Mouse (Mus musculus): Measurements from ENCODE around the gene Alppl2. TPM values are rescaled to one million over a fixed set of nuclear protein-coding genes. Genes with fewer than 3 reads are reported as not detected.

The Alppl2 gene
- polyA plus RNA-seq, 1 experiment from 2014 or later = not detected

GRCm38 (mm10) chr1:87050700-87051099, 39.0 kb downstream of the Alppl2 start:
- peaks cover 8% of the 10 kb centered on the region; the same call in 1 of the 2 replicates for H3K36me3 ChIP-seq
- H3K4me3 ChIP-seq (replicated peaks) = no peak overlapping the region
- 0 out of 2 replicates have a peak, but pooled peaks cover 3% of the 10 kb centered on the region for H3K4me1 ChIP-seq
- H3K27me3 ChIP-seq = no peaks in the 10 kb centered on the region
- H3K27ac ChIP-seq (replicated peaks) = no peak overlapping the region
- H3K4me2 ChIP-seq (replicated peaks) = no peak overlapping the region
- no peak overlapping the region for H3K9ac ChIP-seq
- 67% methylated on average over 1 of the region's 1 CpGs for WGBS
- H3K9me3 ChIP-seq (replicated peaks) = no peaks in the 10 kb centered on the region
- ATAC-seq (ENCODE audit: insufficient number of reproducible peaks, low FRiP score, low TSS enrichment, low read depth) = no peak

DNA sequence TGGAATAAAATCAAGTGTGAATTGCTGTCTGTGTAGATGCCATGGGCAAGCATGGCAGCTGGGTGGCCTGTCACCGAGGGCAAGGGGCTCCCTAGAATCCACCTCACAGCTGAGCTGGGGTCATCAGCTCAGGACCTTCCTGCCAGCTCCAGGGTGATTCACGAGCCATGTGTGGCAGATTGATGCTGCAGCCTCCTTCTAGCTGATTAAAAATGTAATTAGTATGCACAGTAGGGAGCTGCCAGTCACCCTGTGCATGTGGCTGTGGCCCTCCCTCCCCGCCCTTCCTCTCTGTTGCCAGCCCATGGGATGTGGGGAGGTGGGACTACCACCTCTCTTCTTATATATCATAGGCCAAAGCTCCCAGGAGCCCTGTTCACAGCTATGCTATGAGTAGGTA, 39.7 kb downstream of the Alppl2 start:
- 0 out of 2 replicates have a peak, but pooled peaks cover 2% of the 10 kb centered on the region for H3K4me1 ChIP-seq
- 76% methylated on average over 3 of the region's 3 CpGs for WGBS
- no peak overlapping the region for H3K4me2 ChIP-seq (replicated peaks)
- no peak overlapping the region for H3K9ac ChIP-seq
- H3K36me3 ChIP-seq = peaks cover 8% of the 10 kb centered on the region; the same call in 1 of the 2 replicates
- ATAC-seq (ENCODE audit: insufficient number of reproducible peaks, low FRiP score, low TSS enrichment, low read depth) = no peak
- H3K27ac ChIP-seq (replicated peaks) = no peak overlapping the region
- H3K27me3 ChIP-seq = no peaks in the 10 kb centered on the region
- H3K9me3 ChIP-seq (replicated peaks) = no peaks in the 10 kb centered on the region
- H3K4me3 ChIP-seq (replicated peaks) = no peak overlapping the region

DNA sequence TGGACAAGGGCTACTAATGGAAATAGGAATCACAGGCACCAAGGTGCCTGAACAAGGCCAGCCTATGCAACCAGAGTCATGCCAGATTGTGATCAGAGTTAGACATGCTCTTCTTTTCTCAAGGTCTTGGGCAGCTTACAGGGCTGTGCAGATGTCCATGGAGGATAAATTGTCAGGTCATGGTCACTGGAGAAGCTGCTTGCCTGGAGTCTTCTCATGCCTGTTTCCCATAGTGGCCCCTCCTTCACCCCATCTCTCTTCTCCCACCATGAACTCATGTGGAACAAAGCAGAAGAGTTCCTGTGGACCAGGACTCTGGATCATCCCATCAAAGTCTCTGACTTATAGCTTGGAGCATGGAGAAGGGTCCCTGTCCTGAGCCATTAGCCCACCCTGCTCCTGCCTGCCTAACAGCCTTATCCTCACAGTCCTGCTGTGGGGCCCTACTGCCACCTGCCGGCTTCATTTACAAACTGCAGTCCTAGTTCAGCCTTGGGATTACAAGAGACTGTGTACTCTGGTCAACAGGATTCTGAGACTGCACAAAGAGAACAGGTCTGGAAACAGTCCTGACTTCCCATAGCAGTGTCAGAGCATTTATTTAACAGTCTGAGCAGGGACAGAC, 47.8 kb downstream of the Alppl2 start:
- 0% methylated on average over 1 of the region's 1 CpGs for WGBS
- H3K4me2 ChIP-seq (replicated peaks) = no peak overlapping the region
- no peak for ATAC-seq (ENCODE audit: insufficient number of reproducible peaks, low FRiP score, low TSS enrichment, low read depth)

DNA sequence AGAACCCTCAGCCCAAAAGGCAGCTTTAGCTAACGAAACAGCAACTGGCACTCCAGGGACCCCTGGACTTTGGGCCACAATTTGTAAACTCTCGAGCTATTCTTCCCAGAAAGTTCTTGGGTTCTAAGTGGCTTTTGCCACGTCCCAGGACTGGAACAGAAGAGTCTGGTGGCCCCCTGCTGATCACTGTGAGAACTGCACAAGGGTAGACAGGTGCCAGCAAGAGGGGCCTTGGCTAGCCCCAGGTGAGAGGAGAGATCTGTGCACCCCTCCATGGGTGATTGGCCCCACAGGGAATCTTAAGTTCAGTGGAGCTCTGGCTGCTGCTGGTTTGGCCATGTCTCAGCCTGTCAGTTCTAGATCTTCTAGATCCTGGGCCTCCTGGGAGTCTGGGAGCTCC, 48.6 kb downstream of the Alppl2 start:
- H3K4me1 ChIP-seq = peaks cover 26% of the 10 kb centered on the region
- H3K4me2 ChIP-seq (replicated peaks) = no peak overlapping the region
- no peaks in the 10 kb centered on the region for H3K27me3 ChIP-seq
- H3K36me3 ChIP-seq = peaks cover 4% of the 10 kb centered on the region; the same call in 1 of the 2 replicates
- H3K4me3 ChIP-seq (replicated peaks) = no peak overlapping the region
- 19% methylated on average over 3 of the region's 3 CpGs for WGBS
- no peak overlapping the region for H3K9ac ChIP-seq
- H3K9me3 ChIP-seq (replicated peaks) = no peaks in the 10 kb centered on the region
- peak overlapping the region; percentile 48; the same call in 1 of the 2 replicates for H3K27ac ChIP-seq (replicated peaks)
- ATAC-seq (ENCODE audit: insufficient number of reproducible peaks, low FRiP score, low TSS enrichment, low read depth) = no peak

More for the DNA sequence above, 47.8 kb downstream of the Alppl2 start:
- Histone ChIP-seq H3K4me3 (replicated peaks) (no peak overlapping the region), H3K27ac (replicated peaks) (no peak overlapping the region), H3K36me3 (peaks cover 5% of the 10 kb centered on the region; the same call in 1 of the 2 replicates), H3K27me3 (no peaks in the 10 kb centered on the region), H3K9me3 (replicated peaks) (no peaks in the 10 kb centered on the region), H3K4me1 (peaks cover 18% of the 10 kb centered on the region), H3K9ac (no peak overlapping the region)

DNA sequence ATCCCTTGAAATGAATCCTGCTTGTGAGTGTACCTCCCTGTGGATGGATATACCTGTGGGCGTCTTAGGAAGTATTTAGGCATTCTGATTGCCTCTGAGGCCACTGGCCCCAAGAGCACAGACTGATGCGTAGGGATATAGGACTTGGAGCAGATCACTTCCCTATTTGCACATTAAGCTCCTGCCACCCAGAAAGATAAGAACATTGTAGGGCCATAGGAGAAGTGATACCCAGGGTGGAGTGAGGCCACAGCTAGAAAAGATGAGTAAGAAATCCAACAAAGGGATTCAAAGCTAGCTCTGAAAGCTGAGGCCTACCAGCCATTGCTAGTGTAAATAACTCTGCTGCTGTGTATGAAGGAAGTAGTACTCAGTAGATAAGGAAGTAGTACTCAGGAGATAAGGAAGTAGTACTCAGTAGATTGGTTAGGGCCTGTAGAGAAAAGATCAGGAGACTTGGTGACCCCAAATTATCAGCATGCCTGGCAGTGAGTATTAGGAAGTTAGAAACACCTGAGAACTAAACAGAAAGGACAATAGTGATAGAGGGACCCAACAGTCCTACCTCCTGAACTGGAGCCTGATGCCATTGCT, 51.2 kb downstream of the Alppl2 start:
- Histone ChIP-seq H3K27ac (replicated peaks) (no peak overlapping the region), H3K4me2 (replicated peaks) (no peak overlapping the region), H3K9ac (no peak overlapping the region), H3K4me3 (replicated peaks) (no peak overlapping the region), H3K9me3 (replicated peaks) (no peaks in the 10 kb centered on the region), H3K4me1 (peaks cover 47% of the 10 kb centered on the region), H3K36me3 (no peaks in the 10 kb centered on the region), H3K27me3 (no peaks in the 10 kb centered on the region)
- ATAC-seq (ENCODE audit: insufficient number of reproducible peaks, low FRiP score, low TSS enrichment, low read depth) = no peak
- 87% methylated on average over 2 of the region's 2 CpGs for WGBS

Other genes with a start within 250 kb of the Alppl2 start
- gene Alpi, start 11.7 kb upstream of the Alppl2 start, polyA plus RNA-seq (2015; fragmentation: Nextera tagmentation; extraction: Ambion mirVana) = not detected in 2 replicates
- not detected in 2 replicates for gene Akp3, start 35.0 kb upstream of the Alppl2 start, polyA plus RNA-seq (2015; fragmentation: Nextera tagmentation; extraction: Ambion mirVana)
- gene Ecel1, start 66.6 kb upstream of the Alppl2 start, polyA plus RNA-seq (2015; fragmentation: Nextera tagmentation; extraction: Ambion mirVana) = 1.5 and 1.6 TPM in 2 replicates
- gene Prss56, start 93.4 kb upstream of the Alppl2 start, polyA plus RNA-seq (2015; fragmentation: Nextera tagmentation; extraction: Ambion mirVana) = 0.20 and 0.21 TPM in 2 replicates
- gene Chrnd, start 100.7 kb upstream of the Alppl2 start, polyA plus RNA-seq (2015; fragmentation: Nextera tagmentation; extraction: Ambion mirVana) = 9.0 and 12.3 TPM in 2 replicates
- 24.4 and 34.2 TPM in 2 replicates for gene Chrng, start 114.7 kb upstream of the Alppl2 start, polyA plus RNA-seq (2015; fragmentation: Nextera tagmentation; extraction: Ambion mirVana)
- gene Eif4e2, start 124.0 kb upstream of the Alppl2 start, polyA plus RNA-seq (2015; fragmentation: Nextera tagmentation; extraction: Ambion mirVana) = 164 and 167 TPM in 2 replicates
- gene Efhd1, start 174.4 kb upstream of the Alppl2 start, polyA plus RNA-seq (2015; fragmentation: Nextera tagmentation; extraction: Ambion mirVana) = 2.8 and 3.0 TPM in 2 replicates
- 56.2 and 56.6 TPM in 2 replicates for gene Gigyf2, start 237.1 kb upstream of the Alppl2 start, polyA plus RNA-seq (2015; fragmentation: Nextera tagmentation; extraction: Ambion mirVana)

Measured in embryonic facial prominence, embryonic 15.5 days (tissue).